Mouse (Mus musculus): ENCODE results near the gene Sestd1.

GRCm38 (mm10) chr2:77157546-77157945 is 122.8 kb downstream of the Sestd1 start:
- no peak for TF ChIP-seq POLR2AphosphoS2 (IDR thresholded peaks at IDR 0.05; ENCODE audit: insufficient read length, low read depth)
- TF ChIP-seq POLR2A (IDR thresholded peaks at IDR 0.05; ENCODE audit: insufficient read length, low read depth) = no peak
- no peak for TF ChIP-seq E2F4 (IDR thresholded peaks at IDR 0.05; ENCODE audit: insufficient read depth)
- TF ChIP-seq SRF (IDR thresholded peaks at IDR 0.05; ENCODE audit: control insufficient read depth, insufficient read length, low read depth) = no peak
- no peak for TF ChIP-seq USF1 (IDR thresholded peaks at IDR 0.05; ENCODE audit: low read depth)
- TF ChIP-seq TCF12 (IDR thresholded peaks at IDR 0.05; ENCODE audit: insufficient read depth, poor library complexity, severe bottlenecking) = no peak
- TF ChIP-seq MYOG (IDR thresholded peaks at IDR 0.05; ENCODE audit: control insufficient read depth in 1 of 3, insufficient read depth in 1 of 3, insufficient read length in 2 of 3, low read depth in 2 of 3) = no peak

All from myocyte (in vitro differentiated cells).